Mouse (Mus musculus): ENCODE measurements around the gene Syt7.

DNA sequence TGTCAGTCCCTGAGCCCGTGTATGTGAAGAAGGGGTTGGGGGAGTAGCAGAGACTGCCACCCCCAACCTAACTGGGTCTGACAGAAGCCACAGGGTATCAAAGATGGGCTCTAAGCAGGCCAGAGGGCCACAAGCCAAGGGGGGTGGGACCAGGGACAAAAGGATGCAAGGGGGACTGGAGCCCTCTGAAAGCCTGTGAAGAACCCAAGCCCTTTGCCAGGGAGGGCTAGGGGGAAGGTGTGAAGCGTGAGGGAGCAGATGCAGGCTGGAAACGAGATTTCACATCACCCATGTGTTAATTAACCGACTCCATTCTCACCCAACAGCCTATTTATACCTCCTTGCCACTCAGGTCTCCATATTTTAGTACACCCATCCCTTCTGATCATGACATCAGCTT lies 43.0 kb downstream of the Syt7 start:
- TF ChIP-seq POLR2A (IDR thresholded peaks at IDR 0.05; ENCODE audit: borderline replicate concordance, extremely low read depth, insufficient read depth, insufficient read length, poor library complexity, severe bottlenecking): no peak
- no peak for TF ChIP-seq CTCF (IDR thresholded peaks at IDR 0.05; ENCODE audit: borderline replicate concordance, extremely low read depth, insufficient read depth, insufficient read length)

Measured in brain, embryonic 14.5 days (tissue).